Mouse (Mus musculus): ENCODE results near the gene Gtf2h5.

- TF ChIP-seq POLR2A (IDR thresholded peaks at IDR 0.05; ENCODE audit: low read depth, low read length) (no peak), CTCF (IDR thresholded peaks at IDR 0.05; ENCODE audit: borderline replicate concordance, insufficient read depth, low read length) (no peak)
Observed at GRCm38 (mm10) chr17:6067613-6068012, 12.0 kb upstream of the Gtf2h5 start.
